Mouse (Mus musculus): ENCODE measurements around the gene Olfr125. TPM values are rescaled to one million over a fixed set of nuclear protein-coding genes. Genes with fewer than 3 reads are reported as not detected.

Olfr125 gene
- polyA plus RNA-seq (2015; fragmentation: Nextera tagmentation; extraction: Ambion mirVana) = 0.13 TPM in 1 of 2 replicates, not detected in the other

- no peaks in the 10 kb centered on the region for H3K27me3 ChIP-seq
- H3K4me2 ChIP-seq (replicated peaks) = no peak within 1 kb of the TSS
- no peaks in the 10 kb centered on the region for H3K9me3 ChIP-seq (replicated peaks)
- no peak for ATAC-seq (ENCODE audit: insufficient number of reproducible peaks, low FRiP score, low TSS enrichment, low read depth)
- no peaks in the 10 kb centered on the region for H3K36me3 ChIP-seq
- no peak within 1 kb of the TSS for H3K27ac ChIP-seq (replicated peaks)
- no peak within 1 kb of the TSS for H3K9ac ChIP-seq
- no peaks in the 10 kb centered on the region for H3K4me1 ChIP-seq
- no peak within 1 kb of the TSS for H3K4me3 ChIP-seq (replicated peaks)
These were observed at the start of gene Olfr125 for GRCm38 (mm10) chr17:37832649-37833048. Gene Olfr125 (plus strand): TSS chr17:37832949.

GRCm38 (mm10) chr17:37793229-37793628 is 39.5 kb upstream of the Olfr125 start, which contains the start of gene Olfr123:
Gene Olfr123 (plus strand): TSS chr17:37793529.
- H3K4me2 ChIP-seq (replicated peaks) = no peak within 1 kb of the TSS
- no peaks in the 10 kb centered on the region for H3K9me3 ChIP-seq (replicated peaks)
- no peaks in the 10 kb centered on the region for H3K27me3 ChIP-seq
- no peak for ATAC-seq (ENCODE audit: insufficient number of reproducible peaks, low FRiP score, low TSS enrichment, low read depth)
- H3K4me3 ChIP-seq (replicated peaks) = no peak within 1 kb of the TSS
- H3K9ac ChIP-seq = no peak within 1 kb of the TSS
- H3K27ac ChIP-seq (replicated peaks) = no peak within 1 kb of the TSS
- WGBS = 93% methylated on average over 2 of the region's 2 CpGs
- H3K4me1 ChIP-seq = no peaks in the 10 kb centered on the region
- H3K36me3 ChIP-seq = no peaks in the 10 kb centered on the region

GRCm38 (mm10) chr17:37799588-37799987 is 33.2 kb upstream of the Olfr125 start, which contains the start of gene Olfr124:
Gene Olfr124 (plus strand): TSS chr17:37799888.
- no peaks in the 10 kb centered on the region for H3K9me3 ChIP-seq (replicated peaks)
- H3K36me3 ChIP-seq = no peaks in the 10 kb centered on the region
- H3K4me3 ChIP-seq (replicated peaks) = no peak within 1 kb of the TSS
- no peak within 1 kb of the TSS for H3K9ac ChIP-seq
- no peaks in the 10 kb centered on the region for H3K4me1 ChIP-seq
- H3K27ac ChIP-seq (replicated peaks) = no peak within 1 kb of the TSS
- H3K27me3 ChIP-seq = no peaks in the 10 kb centered on the region
- ATAC-seq (ENCODE audit: insufficient number of reproducible peaks, low FRiP score, low TSS enrichment, low read depth) = no peak
- 84% methylated on average over 3 of the region's 3 CpGs for WGBS
- no peak within 1 kb of the TSS for H3K4me2 ChIP-seq (replicated peaks)

GRCm38 (mm10) chr17:37847183-37847582 is 14.4 kb downstream of the Olfr125 start, which contains the start of gene Olfr126:
Gene Olfr126 (plus strand): TSS chr17:37847483.
- no peaks in the 10 kb centered on the region for H3K27me3 ChIP-seq
- no peak for ATAC-seq (ENCODE audit: insufficient number of reproducible peaks, low FRiP score, low TSS enrichment, low read depth)
- H3K9ac ChIP-seq = no peak within 1 kb of the TSS
- H3K27ac ChIP-seq (replicated peaks) = no peak within 1 kb of the TSS
- no peak within 1 kb of the TSS for H3K4me2 ChIP-seq (replicated peaks)
- H3K36me3 ChIP-seq = no peaks in the 10 kb centered on the region
- no peak within 1 kb of the TSS for H3K4me3 ChIP-seq (replicated peaks)
- H3K4me1 ChIP-seq = no peaks in the 10 kb centered on the region
- no peaks in the 10 kb centered on the region for H3K9me3 ChIP-seq (replicated peaks)

GRCm38 (mm10) chr17:37863901-37864300 is 31.2 kb downstream of the Olfr125 start:
- ATAC-seq (ENCODE audit: insufficient number of reproducible peaks, low FRiP score, low TSS enrichment, low read depth) = no peak

GRCm38 (mm10) chr17:37869676-37870205 is 37.0 kb downstream of the Olfr125 start:
- Histone ChIP-seq H3K4me3 (replicated peaks) (no peak overlapping the region), H3K36me3 (no peaks in the 10 kb centered on the region), H3K27ac (replicated peaks) (no peak overlapping the region), H3K4me1 (no peaks in the 10 kb centered on the region), H3K9me3 (replicated peaks) (no peaks in the 10 kb centered on the region), H3K9ac (no peak overlapping the region), H3K27me3 (no peaks in the 10 kb centered on the region), H3K4me2 (replicated peaks) (no peak overlapping the region)
- WGBS = 16% methylated on average over 8 of the region's 8 CpGs
- ATAC-seq (ENCODE audit: insufficient number of reproducible peaks, low FRiP score, low TSS enrichment, low read depth) = no peak

More at GRCm38 (mm10) chr17:37863901-37864300, 31.2 kb downstream of the Olfr125 start:
- no peak overlapping the region for H3K9ac ChIP-seq
- no peak overlapping the region for H3K4me2 ChIP-seq (replicated peaks)
- 59% methylated on average over 2 of the region's 2 CpGs for WGBS
- H3K4me3 ChIP-seq (replicated peaks) = no peak overlapping the region
- no peak overlapping the region for H3K27ac ChIP-seq (replicated peaks)
- H3K27me3 ChIP-seq = no peaks in the 10 kb centered on the region
- H3K9me3 ChIP-seq (replicated peaks) = no peaks in the 10 kb centered on the region
- no peaks in the 10 kb centered on the region for H3K4me1 ChIP-seq
- no peaks in the 10 kb centered on the region for H3K36me3 ChIP-seq

GRCm38 (mm10) chr17:37873830-37874229 is 41.1 kb downstream of the Olfr125 start:
- no peaks in the 10 kb centered on the region for H3K27me3 ChIP-seq
- no peak overlapping the region for H3K9ac ChIP-seq
- no peaks in the 10 kb centered on the region for H3K4me1 ChIP-seq
- no peaks in the 10 kb centered on the region for H3K9me3 ChIP-seq (replicated peaks)
- no peak overlapping the region for H3K27ac ChIP-seq (replicated peaks)
- H3K4me3 ChIP-seq (replicated peaks) = no peak overlapping the region
- H3K4me2 ChIP-seq (replicated peaks) = no peak overlapping the region
- H3K36me3 ChIP-seq = no peaks in the 10 kb centered on the region
- 71% methylated on average over 3 of the region's 3 CpGs for WGBS
- ATAC-seq (ENCODE audit: insufficient number of reproducible peaks, low FRiP score, low TSS enrichment, low read depth) = no peak

Other genes with a start within 250 kb of the Olfr125 start
- not detected in 2 replicates for gene Olfr114, start 240.2 kb upstream of the Olfr125 start, polyA plus RNA-seq (2015; fragmentation: Nextera tagmentation; extraction: Ambion mirVana)
- gene Olfr115, start 205.8 kb upstream of the Olfr125 start, polyA plus RNA-seq (2015; fragmentation: Nextera tagmentation; extraction: Ambion mirVana) = 0.21 TPM in 1 of 2 replicates, not detected in the other
- 0.11 TPM in 1 of 2 replicates, not detected in the other for gene Olfr116, start 205.8 kb upstream of the Olfr125 start, polyA plus RNA-seq (2015; fragmentation: Nextera tagmentation; extraction: Ambion mirVana)
- not detected in 2 replicates for gene Olfr117, start 169.2 kb upstream of the Olfr125 start, polyA plus RNA-seq (2015; fragmentation: Nextera tagmentation; extraction: Ambion mirVana)
- gene Olfr118, start 166.0 kb upstream of the Olfr125 start, polyA plus RNA-seq (2015; fragmentation: Nextera tagmentation; extraction: Ambion mirVana) = not detected in 2 replicates
- not detected in 2 replicates for gene Olfr119, start 136.4 kb upstream of the Olfr125 start, polyA plus RNA-seq (2015; fragmentation: Nextera tagmentation; extraction: Ambion mirVana)
- not detected in 2 replicates for gene Olfr120, start 111.1 kb upstream of the Olfr125 start, polyA plus RNA-seq (2015; fragmentation: Nextera tagmentation; extraction: Ambion mirVana)
- gene Olfr121, start 84.1 kb upstream of the Olfr125 start, polyA plus RNA-seq (2015; fragmentation: Nextera tagmentation; extraction: Ambion mirVana) = not detected in 2 replicates
- gene Olfr122, start 64.3 kb upstream of the Olfr125 start, polyA plus RNA-seq (2015; fragmentation: Nextera tagmentation; extraction: Ambion mirVana) = 0.16 TPM in 1 of 2 replicates, not detected in the other
- not detected in 2 replicates for gene Olfr123, start 39.4 kb upstream of the Olfr125 start, polyA plus RNA-seq (2015; fragmentation: Nextera tagmentation; extraction: Ambion mirVana)
- 0.04 and 0.09 TPM in 2 replicates for gene Olfr124, start 33.1 kb upstream of the Olfr125 start, polyA plus RNA-seq (2015; fragmentation: Nextera tagmentation; extraction: Ambion mirVana)
- gene Olfr126, start 14.5 kb downstream of the Olfr125 start, polyA plus RNA-seq (2015; fragmentation: Nextera tagmentation; extraction: Ambion mirVana) = not detected in 2 replicates
- gene Olfr127, start 67.5 kb downstream of the Olfr125 start, polyA plus RNA-seq (2015; fragmentation: Nextera tagmentation; extraction: Ambion mirVana) = not detected in 2 replicates
- not detected in 2 replicates for gene Olfr128, start 87.6 kb downstream of the Olfr125 start, polyA plus RNA-seq (2015; fragmentation: Nextera tagmentation; extraction: Ambion mirVana)
- gene Olfr761, start 120.1 kb downstream of the Olfr125 start, polyA plus RNA-seq (2015; fragmentation: Nextera tagmentation; extraction: Ambion mirVana) = not detected in 2 replicates
- not detected in 2 replicates for gene Olfr129, start 227.1 kb downstream of the Olfr125 start, polyA plus RNA-seq (2015; fragmentation: Nextera tagmentation; extraction: Ambion mirVana)
- not detected in 2 replicates for gene Olfr130, start 231.0 kb downstream of the Olfr125 start, polyA plus RNA-seq (2015; fragmentation: Nextera tagmentation; extraction: Ambion mirVana)

All from embryonic facial prominence, embryonic 15.5 days (tissue).